Mouse (Mus musculus): ENCODE measurements around the gene Clba1. TPM values are rescaled to one million over a fixed set of nuclear protein-coding genes. Genes with fewer than 3 reads are reported as not detected.
"Not testable (repeated sequence)": the region's sequence is repeated elsewhere in the genome, so short reads cannot be mapped to it uniquely, and the experiment has no call there.

The Clba1 gene
- total RNA-seq, 2 experiments from 2014 or later = 0.16 to 0.40 TPM

GRCm38 (mm10) chr12:112814682-112815470 is 6.1 kb downstream of the Clba1 start:
- no peak for ATAC-seq (ENCODE audit: poor library complexity, severe bottlenecking)

GRCm38 (mm10) chr12:112816294-112816693 is 7.6 kb downstream of the Clba1 start:
- ATAC-seq (ENCODE audit: poor library complexity, severe bottlenecking) = peak; percentile 93

DNA sequence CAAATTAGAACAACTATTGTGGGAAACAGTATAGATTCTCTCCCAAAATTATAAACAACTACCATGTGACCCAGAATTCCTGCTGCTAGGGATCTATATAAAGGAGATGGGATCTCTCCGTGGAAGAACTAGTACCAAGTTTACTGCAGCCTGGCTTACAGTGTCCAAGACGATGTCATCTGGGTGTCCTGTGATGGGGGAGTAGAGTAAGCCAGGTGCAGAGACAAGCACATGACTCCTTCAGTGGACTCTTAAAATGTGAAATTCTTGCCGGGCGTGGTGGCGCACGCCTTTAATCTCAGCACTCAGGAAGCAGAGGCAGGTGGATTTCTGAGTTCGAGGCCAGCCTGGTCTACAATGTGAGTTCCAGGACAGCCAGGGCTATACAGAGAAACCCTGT is 8.1 kb downstream of the Clba1 start:
- not testable (repeated sequence) for ATAC-seq (ENCODE audit: poor library complexity, severe bottlenecking)

- ATAC-seq (ENCODE audit: poor library complexity, severe bottlenecking) = no peak
These were observed 10.4 kb downstream of the Clba1 start for GRCm38 (mm10) chr12:112819057-112819662.

GRCm38 (mm10) chr12:112820401-112820999 is 11.8 kb downstream of the Clba1 start:
- ATAC-seq (ENCODE audit: poor library complexity, severe bottlenecking) = no peak

- no peak for ATAC-seq (ENCODE audit: poor library complexity, severe bottlenecking)
These were observed 12.5 kb downstream of the Clba1 start for GRCm38 (mm10) chr12:112821216-112821615.

- peak; percentile 28; the same call in 1 of the 2 replicates for ATAC-seq (ENCODE audit: poor library complexity, severe bottlenecking)
These were observed 13.2 kb downstream of the Clba1 start for GRCm38 (mm10) chr12:112821974-112822373.

- ATAC-seq (ENCODE audit: poor library complexity, severe bottlenecking) = no peak
These were observed 13.9 kb downstream of the Clba1 start for GRCm38 (mm10) chr12:112822676-112823075.

DNA sequence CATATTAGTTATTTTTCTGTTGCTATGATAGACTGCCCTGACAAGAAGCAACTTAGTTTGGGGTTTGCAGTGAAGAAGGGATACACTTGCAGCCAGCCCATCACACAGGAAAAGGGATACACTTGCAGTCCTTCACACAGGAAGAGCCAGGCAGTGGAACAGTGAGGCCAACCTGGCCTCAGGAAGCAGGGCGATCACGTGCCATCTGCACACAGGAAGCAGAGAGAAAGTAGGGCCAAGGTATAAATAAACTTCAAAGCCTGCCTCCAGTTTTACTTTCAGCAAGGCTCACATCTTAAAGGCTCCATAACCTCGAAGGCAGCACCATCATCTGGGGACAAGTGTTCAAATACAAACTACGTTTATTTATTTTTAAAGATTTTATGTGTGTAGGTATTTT is 14.5 kb downstream of the Clba1 start:
- ATAC-seq (ENCODE audit: poor library complexity, severe bottlenecking) = peak; percentile 42

GRCm38 (mm10) chr12:112825901-112826300 is 17.2 kb downstream of the Clba1 start:
- ATAC-seq (ENCODE audit: poor library complexity, severe bottlenecking) = no peak

DNA sequence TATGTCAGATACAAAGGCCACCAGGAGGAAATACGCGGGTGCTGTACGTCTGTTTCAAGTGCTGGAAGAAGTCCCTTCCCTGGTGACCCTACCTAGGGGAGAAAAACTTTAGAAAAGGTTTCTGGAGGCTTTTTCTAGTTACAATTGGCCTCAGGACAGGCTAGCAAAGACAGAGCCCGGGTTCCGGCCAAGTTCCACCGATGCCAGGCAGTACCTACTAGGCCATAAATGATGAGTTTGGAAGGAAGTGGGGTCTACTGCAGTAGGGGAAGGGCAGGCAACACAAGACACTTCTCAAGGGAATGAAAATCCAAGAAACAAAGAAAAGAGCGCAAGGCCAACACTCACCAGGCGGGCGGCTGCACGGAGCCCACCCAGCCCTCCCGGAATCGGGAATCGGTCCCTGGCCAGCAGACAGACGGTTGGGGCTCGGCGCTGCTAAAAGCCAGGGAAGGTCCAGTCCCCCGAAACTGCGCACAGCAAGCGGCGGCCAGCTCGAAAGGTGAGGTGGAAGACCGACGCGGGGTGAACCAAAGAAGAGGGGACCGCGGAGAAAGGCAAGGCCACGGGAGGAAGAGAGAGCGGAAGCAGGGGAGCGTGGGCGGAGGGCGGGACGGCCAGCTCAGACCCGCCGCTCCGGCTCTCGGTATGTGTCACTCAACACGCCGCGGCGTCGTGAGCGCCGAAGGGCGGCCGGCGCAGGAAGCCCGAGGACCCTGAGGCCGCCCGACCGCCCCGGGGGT is 19.9 kb downstream of the Clba1 start:
- peak; percentile 34 for ATAC-seq (ENCODE audit: poor library complexity, severe bottlenecking)

GRCm38 (mm10) chr12:112829244-112829864 is 20.6 kb downstream of the Clba1 start, which contains the start of gene Cdca4:
Gene Cdca4 (minus strand): TSS chr12:112829423.
- peak; percentile 88 for ATAC-seq (ENCODE audit: poor library complexity, severe bottlenecking)

DNA sequence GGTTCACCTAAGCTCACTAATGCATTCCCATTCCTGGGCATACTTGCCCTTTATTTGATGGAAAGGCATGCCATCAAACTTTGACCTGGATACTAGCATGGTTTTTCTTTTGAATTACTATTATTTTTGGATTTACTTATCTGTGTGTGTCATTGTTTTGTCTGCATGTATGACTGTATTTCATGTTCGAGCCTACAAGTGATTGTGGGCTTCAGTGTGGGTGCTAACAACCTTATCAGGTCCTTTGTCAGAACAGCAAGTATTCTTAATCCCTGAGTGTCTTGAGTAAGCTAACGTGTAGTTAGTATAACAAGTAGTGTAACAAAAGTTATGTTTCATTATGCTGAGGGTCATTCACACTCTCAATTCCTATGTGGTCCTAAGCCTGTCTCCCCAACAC is 21.4 kb downstream of the Clba1 start:
- ATAC-seq (ENCODE audit: poor library complexity, severe bottlenecking) = no peak

DNA sequence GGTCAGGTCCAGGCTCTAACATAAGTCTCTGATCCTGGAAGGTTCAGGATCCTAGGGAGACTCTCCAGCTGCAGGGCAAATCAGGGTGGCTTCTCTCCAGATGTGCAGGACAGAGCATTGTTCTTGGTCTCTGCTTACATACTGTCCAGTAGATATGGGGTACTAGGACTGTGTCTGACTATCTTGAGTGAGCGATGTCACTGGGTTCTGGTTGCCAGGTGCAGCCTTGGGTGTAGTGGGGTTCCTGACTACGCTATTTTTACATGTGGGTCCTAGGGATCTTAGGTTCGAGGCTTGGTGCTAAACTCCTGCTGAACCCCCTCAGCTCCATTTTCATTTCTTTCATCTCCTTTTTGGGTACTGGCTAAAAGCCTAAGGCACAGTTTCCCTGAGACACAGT is 21.8 kb downstream of the Clba1 start:
- ATAC-seq (ENCODE audit: poor library complexity, severe bottlenecking) = no peak

DNA sequence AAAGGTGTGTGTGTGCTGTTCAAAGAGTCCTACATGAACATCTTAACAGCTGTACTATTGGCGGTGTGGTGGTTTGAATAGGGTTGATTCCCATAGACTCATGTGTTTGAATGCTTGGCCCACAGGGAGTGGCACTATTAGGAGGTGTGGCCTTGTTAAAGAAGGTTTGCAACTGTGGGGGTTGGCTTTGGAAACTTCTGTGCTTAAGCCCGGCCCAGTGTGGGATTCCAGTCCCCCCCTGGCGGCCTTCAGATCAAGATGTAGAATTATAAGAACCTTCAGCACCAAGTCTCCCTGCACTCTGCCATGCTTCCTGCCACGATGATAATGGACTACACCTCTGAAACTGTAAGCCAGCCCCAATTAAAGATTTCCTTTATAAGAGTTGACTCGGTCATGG is 23.7 kb downstream of the Clba1 start:
- ATAC-seq (ENCODE audit: poor library complexity, severe bottlenecking) = no peak

DNA sequence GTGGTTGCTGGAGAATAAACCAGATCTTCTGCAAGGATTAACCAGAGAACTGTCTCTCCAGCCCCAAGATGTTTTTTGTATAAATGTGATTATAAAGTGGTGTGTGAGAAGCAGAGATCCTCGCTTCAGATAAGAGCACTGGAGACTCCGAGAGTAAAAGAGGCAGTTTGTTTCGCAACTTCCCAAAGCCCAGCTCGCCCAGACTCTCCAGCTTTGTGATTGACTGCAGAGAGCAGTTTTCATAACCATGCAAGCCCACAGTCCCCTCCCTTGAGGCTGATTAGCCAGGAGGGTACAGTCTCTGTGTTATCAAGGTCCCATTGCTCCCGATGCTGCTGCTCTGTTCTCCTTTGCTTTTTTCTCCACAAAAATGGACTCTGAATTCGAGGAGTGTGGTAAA is 24.8 kb downstream of the Clba1 start:
- ATAC-seq (ENCODE audit: poor library complexity, severe bottlenecking) = peak; percentile 43

DNA sequence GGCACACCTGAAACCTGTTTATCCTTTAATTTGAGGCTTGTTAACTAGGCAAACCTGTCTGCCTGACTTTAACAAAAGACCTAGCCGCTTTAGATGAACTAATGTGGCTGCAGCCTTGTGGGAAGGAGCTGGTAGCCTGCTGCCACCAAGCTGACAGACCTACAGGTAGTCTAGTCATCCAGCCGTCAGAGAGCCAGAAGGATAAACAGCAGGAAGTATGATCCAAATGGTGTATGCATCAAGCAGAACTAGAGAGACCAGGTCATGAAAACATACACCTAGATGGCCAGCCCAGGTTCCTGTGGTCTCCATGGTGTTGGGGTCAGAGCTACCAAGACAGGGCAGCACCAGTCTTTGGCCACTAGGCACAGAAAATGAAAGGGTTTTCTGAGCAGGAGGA is 26.3 kb downstream of the Clba1 start:
- ATAC-seq (ENCODE audit: poor library complexity, severe bottlenecking) = no peak

DNA sequence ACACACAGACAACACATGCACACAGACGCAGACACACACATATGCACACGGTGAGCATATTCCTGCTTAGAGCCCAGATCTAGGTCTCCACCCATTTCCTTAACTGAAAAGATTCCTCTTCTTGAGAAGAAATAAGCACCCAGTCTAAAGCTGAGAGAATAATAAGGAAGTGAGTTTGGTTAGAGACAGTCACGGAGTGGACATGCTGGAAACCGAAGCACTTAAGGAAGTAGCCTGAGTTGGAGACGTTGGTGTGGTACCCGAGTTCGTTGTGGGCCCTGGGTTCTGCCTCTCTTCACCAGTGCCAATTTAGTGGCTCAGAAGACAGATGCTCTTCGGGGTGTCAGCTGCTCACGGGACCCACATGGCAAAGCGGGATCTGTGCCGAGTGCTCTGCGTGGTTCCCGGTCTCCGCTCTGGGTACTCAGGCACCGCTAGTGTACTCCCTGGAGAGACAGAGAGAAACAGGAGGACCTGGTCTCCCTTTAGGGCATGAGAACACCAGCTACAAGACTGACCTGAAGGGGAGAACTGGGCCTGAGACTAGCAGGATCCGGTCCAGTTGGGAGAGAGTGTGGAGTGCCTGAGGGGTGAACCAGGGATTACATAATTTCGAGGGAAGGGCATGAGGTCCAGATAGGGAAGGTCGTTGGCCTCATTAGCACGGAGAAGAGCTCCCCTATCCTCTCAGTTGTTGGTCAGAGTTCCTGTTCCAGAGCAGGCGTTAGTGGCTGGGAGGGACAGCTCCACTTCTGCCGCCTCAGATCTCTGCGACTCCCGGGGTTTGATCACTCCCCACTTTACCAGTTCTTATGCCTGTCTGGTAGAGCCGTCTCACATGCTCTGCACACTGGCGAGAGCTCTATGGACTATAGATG is 31.7 kb downstream of the Clba1 start:
- ATAC-seq (ENCODE audit: poor library complexity, severe bottlenecking) = peak; percentile 89

DNA sequence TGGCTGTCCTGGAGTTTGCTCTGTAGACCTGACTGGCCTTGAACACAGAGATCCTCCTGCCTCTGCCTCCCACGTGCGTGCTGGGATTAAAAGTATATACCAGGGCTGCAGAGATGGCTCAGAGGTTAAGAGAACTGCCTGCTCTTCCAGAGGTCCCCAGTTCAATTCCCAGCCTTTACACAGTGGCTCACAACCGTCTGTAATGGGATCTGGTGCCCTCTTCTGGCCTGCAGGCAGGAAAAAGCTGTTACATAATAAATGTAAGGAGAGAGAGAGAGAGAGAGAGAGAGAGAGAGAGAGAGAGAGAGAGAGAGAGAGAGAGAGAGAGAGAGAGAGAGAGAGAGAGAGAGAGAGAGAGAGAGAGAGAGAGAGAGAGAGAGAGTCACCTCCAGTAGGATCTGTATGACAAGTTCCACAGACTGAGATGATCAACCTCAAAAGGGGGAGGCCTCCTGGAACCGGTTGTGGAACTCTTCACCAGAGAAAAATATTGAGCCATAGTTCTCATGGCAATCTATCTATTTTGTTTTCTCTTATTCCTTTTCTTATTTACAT is 32.7 kb downstream of the Clba1 start:
- not testable (repeated sequence) for ATAC-seq (ENCODE audit: poor library complexity, severe bottlenecking)

Measured in megakaryocyte, adult 5-6 weeks (primary cell).